In the genomic region with DNA sequence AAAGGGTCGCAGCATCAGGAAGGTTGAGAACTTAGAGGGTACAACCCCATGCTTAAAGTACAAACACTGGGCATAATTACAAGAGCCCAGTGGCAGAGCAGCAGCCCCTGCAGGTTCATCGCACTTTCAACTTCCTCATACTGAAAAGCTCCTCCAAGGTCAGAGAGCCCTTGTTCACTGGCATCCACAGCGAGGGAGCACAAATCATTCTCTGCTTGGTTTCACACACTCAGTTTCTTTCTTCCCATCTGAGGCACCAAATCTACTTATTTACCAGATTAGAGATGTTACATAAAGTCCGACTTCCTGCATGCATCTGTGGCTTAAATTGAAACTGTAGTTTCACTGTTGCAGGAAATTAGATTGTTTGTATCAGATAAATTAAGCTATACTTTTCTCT, we compare ENCODE assay signal across 11 mouse cellular contexts. TPM values are rescaled to one million over a fixed set of nuclear protein-coding genes. Genes with fewer than 3 reads are reported as not detected.
DNase-seq lines count a peak whose midpoint lies in the region; ATAC-seq and TF ChIP-seq lines count a peak whose summit lies in the region.
"Had no signal": no experiment of that assay in that cellular context is flagged by ENCODE, and none has a peak within 500 bp of the region (broad histone marks: within the 10 kb centered on the region; RNA-seq: fewer than 3 reads in every experiment).

No protein-coding gene starts in this region.

- intact Hi-C loops in left cerebral cortex, postnatal 14 days (cut with DNase I): no loop called here

- no peaks in the 10 kb centered on the region for H3K9me3 ChIP-seq in lung, postnatal 0 days (ENCODE audit: low read length)
- no peaks in the 10 kb centered on the region for H3K9me3 ChIP-seq in MEL (replicated peaks; ENCODE audit: insufficient read depth, low read length)
- no peaks in the 10 kb centered on the region for H3K9me3 ChIP-seq in heart, embryonic 14.5 days (ENCODE audit: control insufficient read depth, low read length)
- H3K9me3 ChIP-seq: limb, embryonic 15.5 days had no signal

- TF ChIP-seq POLR2A in MEL (IDR thresholded peaks at IDR 0.05; ENCODE audit: control insufficient read depth in 1 of 2, insufficient read depth in 1 of 2, low read depth in 1 of 2, low read length in 2 of 2, poor library complexity in 1 of 2): no peak

- H3K4me2 ChIP-seq in lung, postnatal 0 days (replicated peaks; ENCODE audit: low read depth, low read length): no peak overlapping the region
- no peak overlapping the region for H3K4me2 ChIP-seq in heart, embryonic 14.5 days (ENCODE audit: low read length)
- H3K4me2 ChIP-seq: limb, embryonic 15.5 days had no signal

- no peaks in the 10 kb centered on the region for H3K27me3 ChIP-seq in lung, postnatal 0 days (replicated peaks; ENCODE audit: insufficient read depth, low read length)
- H3K27me3 ChIP-seq in MEL (ENCODE audit: control insufficient read depth in 1 of 2, insufficient read depth in 2 of 2, low read length in 2 of 2): no peaks in the 10 kb centered on the region
- no peaks in the 10 kb centered on the region for H3K27me3 ChIP-seq in heart, embryonic 14.5 days (ENCODE audit: control insufficient read depth, insufficient read depth, low read length)
- H3K27me3 ChIP-seq: limb, embryonic 15.5 days had no signal

- no peak for DNase-seq in lung, postnatal 0 days (ENCODE audit: low spot score)
- DNase-seq in lung, postnatal 25 days (ENCODE audit: low spot score): no peak
- peak; percentile 49 for DNase-seq in MEL (ENCODE audit: low read depth, low spot score)
- no peak for DNase-seq in frontal cortex, postnatal 36 days (ENCODE audit: low spot score in 2 of 2)
- no peak for DNase-seq in left cerebral cortex, postnatal 14 days (ENCODE audit: low spot score in 2 of 2)
- DNase-seq: right cerebral cortex, postnatal 14 days had no signal

- H3K79me2 ChIP-seq in MEL (ENCODE audit: control insufficient read depth, insufficient read depth, low read length, poor library complexity): peaks cover 10% of the 10 kb centered on the region; the same call in 1 of the 2 replicates

- peak overlapping the region; percentile 22; the same call in 1 of the 2 replicates for H3K27ac ChIP-seq in lung, postnatal 0 days (ENCODE audit: low read length)
- H3K27ac ChIP-seq in MEL (ENCODE audit: control insufficient read depth, low read depth, low read length): no peak overlapping the region
- H3K27ac ChIP-seq in heart, embryonic 14.5 days (replicated peaks in 1 of 2; ENCODE audit: control insufficient read depth in 1 of 2, insufficient read depth in 1 of 2, low read depth in 2 of 2, low read length in 2 of 2): peak overlapping the region; percentile 23 to 95
- H3K27ac ChIP-seq: limb, embryonic 15.5 days had no signal

- TF ChIP-seq EP300 in lung, postnatal 0 days (IDR thresholded peaks at IDR 0.05): no peak
- TF ChIP-seq EP300 in MEL (IDR thresholded peaks at IDR 0.05; ENCODE audit: low read depth in 1 of 2, low read length in 2 of 2): no peak

- H3K4me1 ChIP-seq in lung, postnatal 0 days (ENCODE audit: insufficient read depth, low read depth, low read length): peaks cover 32% of the 10 kb centered on the region
- H3K4me1 ChIP-seq in MEL (ENCODE audit: control insufficient read depth in 1 of 2, insufficient read depth in 2 of 2, low read length in 2 of 2): peaks cover 0 to 4% of the 10 kb centered on the region in 2 experiments; a peak in 1 of 4 replicates
- H3K4me1 ChIP-seq in heart, embryonic 14.5 days (ENCODE audit: control insufficient read depth in 2 of 2, insufficient read depth in 2 of 2, low read length in 2 of 2): peaks cover 10 to 29% of the 10 kb centered on the region in 2 experiments

- 56% methylated on average over 4 of the region's 4 CpGs for WGBS in lung, postnatal 0 days
- 47% methylated on average over 4 of the region's 4 CpGs for WGBS in heart, embryonic 14.5 days

- no peak overlapping the region for H3K9ac ChIP-seq in lung, postnatal 0 days (replicated peaks; ENCODE audit: low read depth)
- H3K9ac ChIP-seq in MEL (ENCODE audit: control insufficient read depth, low read depth, low read length, poor library complexity, severe bottlenecking): no peak overlapping the region
- peak overlapping the region; percentile 60 for H3K9ac ChIP-seq in heart, embryonic 14.5 days (ENCODE audit: low read length)
- H3K9ac ChIP-seq: limb, embryonic 15.5 days had no signal

- ATAC-seq in lung, postnatal 0 days: no peak
- ATAC-seq in heart, embryonic 14.5 days (ENCODE audit: insufficient number of reproducible peaks, insufficient read depth, low FRiP score, low read depth): no peak
- 0 out of 2 replicates have a peak, but pooled peaks have one; percentile 17 for ATAC-seq in megakaryocyte-erythroid progenitor cell, adult 5-6 weeks (replicated peaks; ENCODE audit: low FRiP score, low TSS enrichment, poor library complexity, severe bottlenecking)
- ATAC-seq: intestine, embryonic 16.5 days; midbrain, embryonic 16.5 days had no signal

- H3K4me3 ChIP-seq in lung, postnatal 0 days (ENCODE audit: low read depth, low read length): no peak overlapping the region
- H3K4me3 ChIP-seq in MEL (ENCODE audit: control insufficient read depth in 1 of 2, insufficient read depth in 1 of 2, low read depth in 2 of 2, low read length in 2 of 2): no peak overlapping the region
- no peak overlapping the region for H3K4me3 ChIP-seq in heart, embryonic 14.5 days (ENCODE audit: control insufficient read depth in 1 of 2, insufficient read depth in 1 of 2, low read depth in 1 of 2, low read length in 2 of 2)
- H3K4me3 ChIP-seq: limb, embryonic 15.5 days had no signal

- peaks cover 13% of the 10 kb centered on the region for H3K36me3 ChIP-seq in lung, postnatal 0 days (ENCODE audit: insufficient read depth, low read length)
- peaks cover 5 to 14% of the 10 kb centered on the region in 2 experiments for H3K36me3 ChIP-seq in MEL (ENCODE audit: control insufficient read depth in 1 of 2, insufficient read depth in 2 of 2, low read length in 2 of 2)
- H3K36me3 ChIP-seq in heart, embryonic 14.5 days (ENCODE audit: control insufficient read depth, insufficient read depth, low read length): peaks cover 47% of the 10 kb centered on the region

- no peak for TF ChIP-seq RAD21 in MEL (IDR thresholded peaks at IDR 0.05; ENCODE audit: low read depth, low read length)

- no peak for TF ChIP-seq CTCF in lung, postnatal 0 days (IDR thresholded peaks at IDR 0.05)
- TF ChIP-seq CTCF in MEL (IDR thresholded peaks at IDR 0.05 in 2 of 3, conservative IDR thresholded peaks at IDR 0.05 in 1 of 3; ENCODE audit: control insufficient read depth in 1 of 3, insufficient read depth in 1 of 3, low read depth in 2 of 3, low read length in 3 of 3, poor library complexity in 1 of 3, severe bottlenecking in 1 of 3): no peak

RNA-seq across cellular contexts. Expression of a gene that starts 18.5 kb away (rescaled TPM):
- 13.8 and 14.1 TPM in 2 replicates for polyA plus RNA-seq in lung, postnatal 0 days (2015; fragmentation: Nextera tagmentation; extraction: Ambion mirVana)
- total RNA-seq in MEL (2012; rRNA removed): 16.7 and 17.8 TPM in 2 replicates
- 10 to 100 TPM in 1 of 2 experiments, not detected in 1; 28.7 TPM for polyA plus RNA-seq in MEL (2012; ENCODE audit: insufficient read depth in 1 of 2, insufficient read length in 2 of 2, low read depth in 1 of 2, low replicate concordance in 2 of 2, missing spikeins in 1 of 2)
- 14.4 and 15.3 TPM in 2 replicates for polyA plus RNA-seq in heart, embryonic 14.5 days (2014; fragmentation: Nextera tagmentation; extraction: Ambion mirVana)
- total RNA-seq in megakaryocyte-erythroid progenitor cell, adult 5-6 weeks (2014; fragmentation: Nextera tagmentation): 98.1 and 127 TPM in 2 replicates
- 64.3 and 69.2 TPM in 2 replicates for total RNA-seq in megakaryocyte-erythroid progenitor cell, adult 5-6 weeks (2017)
- total RNA-seq in left cerebral cortex, postnatal 14 days (2021): 10 to 100 TPM; 77.1 to 88.6 TPM

RNA-seq across cellular contexts. Expression of a gene that starts 33.7 kb away (rescaled TPM):
- polyA plus RNA-seq in lung, postnatal 0 days (2015; fragmentation: Nextera tagmentation; extraction: Ambion mirVana): not detected in 2 replicates
- total RNA-seq in MEL (2012; rRNA removed): not detected in 2 replicates
- polyA plus RNA-seq in MEL (2012; ENCODE audit: insufficient read depth in 1 of 2, insufficient read length in 2 of 2, low read depth in 1 of 2, low replicate concordance in 2 of 2, missing spikeins in 1 of 2): not detected
- not detected in 2 replicates for polyA plus RNA-seq in heart, embryonic 14.5 days (2014; fragmentation: Nextera tagmentation; extraction: Ambion mirVana)
- total RNA-seq in megakaryocyte-erythroid progenitor cell, adult 5-6 weeks (2014; fragmentation: Nextera tagmentation): not detected in 2 replicates
- total RNA-seq in megakaryocyte-erythroid progenitor cell, adult 5-6 weeks (2017): not detected in 2 replicates
- not detected for total RNA-seq in left cerebral cortex, postnatal 14 days (2021)
- polyA plus RNA-seq: intestine, embryonic 16.5 days; limb, embryonic 15.5 days; midbrain, embryonic 16.5 days had no signal

RNA-seq across cellular contexts. Expression of a gene that starts 35.0 kb away (rescaled TPM):
- polyA plus RNA-seq in lung, postnatal 0 days (2015; fragmentation: Nextera tagmentation; extraction: Ambion mirVana): 98.3 and 105 TPM in 2 replicates
- total RNA-seq in MEL (2012; rRNA removed): 0.03 and 0.08 TPM in 2 replicates
- polyA plus RNA-seq in MEL (2012; ENCODE audit: insufficient read depth in 1 of 2, insufficient read length in 2 of 2, low read depth in 1 of 2, low replicate concordance in 2 of 2, missing spikeins in 1 of 2): under 1 TPM in 1 of 2 experiments, not detected in 1; 0.18 TPM
- polyA plus RNA-seq in heart, embryonic 14.5 days (2014; fragmentation: Nextera tagmentation; extraction: Ambion mirVana): 23.5 and 27.4 TPM in 2 replicates
- total RNA-seq in megakaryocyte-erythroid progenitor cell, adult 5-6 weeks (2014; fragmentation: Nextera tagmentation): not detected in 2 replicates
- 0.56 TPM in 1 of 2 replicates, not detected in the other for total RNA-seq in megakaryocyte-erythroid progenitor cell, adult 5-6 weeks (2017)
- 10 to 100 TPM; 12.2 to 14.2 TPM for total RNA-seq in left cerebral cortex, postnatal 14 days (2021)

RNA-seq across cellular contexts. Expression of a gene that starts 36.4 kb away (rescaled TPM):
- polyA plus RNA-seq in lung, postnatal 0 days (2015; fragmentation: Nextera tagmentation; extraction: Ambion mirVana): 15.6 and 18.0 TPM in 2 replicates
- 9.8 and 11.2 TPM in 2 replicates for total RNA-seq in MEL (2012; rRNA removed)
- polyA plus RNA-seq in MEL (2012; ENCODE audit: insufficient read depth in 1 of 2, insufficient read length in 2 of 2, low read depth in 1 of 2, low replicate concordance in 2 of 2, missing spikeins in 1 of 2): 10 to 100 TPM in 1 of 2 experiments, not detected in 1; 25.3 TPM
- polyA plus RNA-seq in heart, embryonic 14.5 days (2014; fragmentation: Nextera tagmentation; extraction: Ambion mirVana): 19.8 and 23.6 TPM in 2 replicates
- 17.9 and 25.4 TPM in 2 replicates for total RNA-seq in megakaryocyte-erythroid progenitor cell, adult 5-6 weeks (2014; fragmentation: Nextera tagmentation)
- total RNA-seq in megakaryocyte-erythroid progenitor cell, adult 5-6 weeks (2017): 8.3 and 9.8 TPM in 2 replicates
- 1 to 10 TPM; 5.5 to 7.2 TPM for total RNA-seq in left cerebral cortex, postnatal 14 days (2021)

RNA-seq across cellular contexts. Expression of a gene that starts 36.5 kb away (rescaled TPM):
- polyA plus RNA-seq in lung, postnatal 0 days (2015; fragmentation: Nextera tagmentation; extraction: Ambion mirVana): 15.1 and 16.3 TPM in 2 replicates
- 14.2 and 15.1 TPM in 2 replicates for total RNA-seq in MEL (2012; rRNA removed)
- 10 to 100 TPM in 1 of 2 experiments, not detected in 1; 20.2 TPM for polyA plus RNA-seq in MEL (2012; ENCODE audit: insufficient read depth in 1 of 2, insufficient read length in 2 of 2, low read depth in 1 of 2, low replicate concordance in 2 of 2, missing spikeins in 1 of 2)
- polyA plus RNA-seq in heart, embryonic 14.5 days (2014; fragmentation: Nextera tagmentation; extraction: Ambion mirVana): 16.6 and 18.9 TPM in 2 replicates
- total RNA-seq in megakaryocyte-erythroid progenitor cell, adult 5-6 weeks (2014; fragmentation: Nextera tagmentation): 14.9 and 22.2 TPM in 2 replicates
- 14.6 and 28.8 TPM in 2 replicates for total RNA-seq in megakaryocyte-erythroid progenitor cell, adult 5-6 weeks (2017)
- total RNA-seq in left cerebral cortex, postnatal 14 days (2021): 10 to 100 TPM; 12.8 to 13.4 TPM

Comparison
In these comparisons a context has a peak if more than half of its experiments do, and no peak if none do; other contexts are left out.
1. RNA of a gene that starts 35.0 kb away (total RNA-seq): 12.2 to 14.2 TPM in left cerebral cortex, postnatal 14 days; 0.56 TPM in megakaryocyte-erythroid progenitor cell, adult 5-6 weeks and 0.03 to 0.08 TPM in MEL; every median in the first group is over 4 times any median in the second.